In the genomic region with DNA sequence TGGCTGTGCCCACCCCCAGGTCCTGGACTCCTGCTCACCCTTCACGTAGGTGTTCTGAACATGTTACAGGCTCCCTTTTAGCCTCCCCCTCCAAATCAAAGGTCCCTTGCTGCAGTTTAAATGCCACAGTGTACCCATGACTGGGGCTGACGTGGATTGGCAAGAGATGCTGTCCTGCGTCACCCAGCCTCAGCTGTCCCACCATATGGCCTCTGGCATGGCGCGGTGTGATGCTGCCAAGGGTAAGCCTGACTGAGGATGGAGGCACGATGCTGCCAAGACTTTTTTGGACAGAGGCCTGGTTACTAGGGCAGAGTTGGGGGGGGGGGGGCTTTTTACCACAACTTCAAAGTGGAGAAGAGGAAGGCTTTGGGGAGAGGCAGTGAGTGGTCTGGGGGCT, we compare ENCODE assay signal across 11 mouse cellular contexts.
A peak's percentile ranks its signal among the peaks of the same experiment; 100 is the strongest.
DNase-seq lines count a peak whose midpoint lies in the region; ATAC-seq and TF ChIP-seq lines count a peak whose summit lies in the region.
"Had no signal": no experiment of that assay in that cellular context is flagged by ENCODE, and none has a peak within 500 bp of the region (broad histone marks: within the 10 kb centered on the region; RNA-seq: fewer than 3 reads in every experiment).

No protein-coding gene starts in this region.

- peak; percentile 45 for DNase-seq in gastrocnemius, postnatal 10 days
- no peak for DNase-seq in gastrocnemius, postnatal 14 days
- DNase-seq in cerebellum, adult 11-12 months: peak; percentile 99
- DNase-seq in layer of hippocampus, adult 18-20 months (ENCODE audit: low spot score in 2 of 2): peak; percentile 89 to 95
- DNase-seq in midbrain, postnatal 0 days (ENCODE audit: low spot score): peak; percentile 90
- DNase-seq in retina, embryonic 14.5 days (ENCODE audit: low spot score): no peak
- DNase-seq in heart, embryonic 10.5 days (ENCODE audit: low spot score): no peak
- no peak for DNase-seq in heart, adult 9 months (ENCODE audit: low spot score in 2 of 2)
- DNase-seq: B cell, adult 2 months; kidney, adult 9 months; liver, embryonic 13.5 days had no signal

- H3K9me3 ChIP-seq in midbrain, postnatal 0 days (ENCODE audit: low read length): no peaks in the 10 kb centered on the region
- H3K9me3 ChIP-seq in heart, embryonic 10.5 days: no peaks in the 10 kb centered on the region
- H3K9me3 ChIP-seq: liver, embryonic 13.5 days had no signal

- WGBS in midbrain, postnatal 0 days: 80% methylated on average over 6 of the region's 6 CpGs
- WGBS in heart, embryonic 10.5 days: 70% methylated on average over 6 of the region's 6 CpGs

- ATAC-seq in midbrain, postnatal 0 days (ENCODE audit: low FRiP score): peak; percentile 56; the same call in 1 of the 2 replicates

- intact Hi-C loops in gastrocnemius, postnatal 14 days (cut with DNase I; ENCODE audit: low total_unique reads): no loop called here

- H3K36me3 ChIP-seq in midbrain, postnatal 0 days (ENCODE audit: insufficient read depth, low read length): no peaks in the 10 kb centered on the region
- no peaks in the 10 kb centered on the region for H3K36me3 ChIP-seq in heart, embryonic 10.5 days
- H3K36me3 ChIP-seq: liver, embryonic 13.5 days had no signal

- H3K4me3 ChIP-seq in midbrain, postnatal 0 days (ENCODE audit: low read depth, low read length): no peak overlapping the region
- no peak overlapping the region for H3K4me3 ChIP-seq in heart, embryonic 10.5 days
- H3K4me3 ChIP-seq: liver, embryonic 13.5 days had no signal

- H3K4me2 ChIP-seq in midbrain, postnatal 0 days (ENCODE audit: low read depth, low read length, poor library complexity, severe bottlenecking): no peak overlapping the region
- H3K4me2 ChIP-seq: liver, embryonic 13.5 days had no signal

- no peak overlapping the region for H3K27ac ChIP-seq in midbrain, postnatal 0 days (ENCODE audit: low read depth, low read length)
- H3K27ac ChIP-seq in heart, embryonic 10.5 days: no peak overlapping the region
- H3K27ac ChIP-seq: liver, embryonic 13.5 days had no signal

- no peak overlapping the region for H3K9ac ChIP-seq in midbrain, postnatal 0 days (replicated peaks; ENCODE audit: low read length, poor library complexity, severe bottlenecking)
- H3K9ac ChIP-seq: liver, embryonic 13.5 days had no signal

- no peak for TF ChIP-seq CTCF in midbrain, postnatal 0 days (IDR thresholded peaks at IDR 0.05)

- H3K4me1 ChIP-seq in midbrain, postnatal 0 days (ENCODE audit: insufficient read depth, low read length): no peaks in the 10 kb centered on the region
- H3K4me1 ChIP-seq in heart, embryonic 10.5 days: peaks cover 59% of the 10 kb centered on the region
- H3K4me1 ChIP-seq: liver, embryonic 13.5 days had no signal

- no peaks in the 10 kb centered on the region for H3K27me3 ChIP-seq in midbrain, postnatal 0 days (ENCODE audit: insufficient read depth, low read length)
- H3K27me3 ChIP-seq in heart, embryonic 10.5 days (ENCODE audit: insufficient read depth, poor library complexity, severe bottlenecking): no peaks in the 10 kb centered on the region
- H3K27me3 ChIP-seq: liver, embryonic 13.5 days had no signal

Comparison
In these comparisons a context has a peak if more than half of its experiments do, and no peak if none do; other contexts are left out.
1. DNase-seq: peak in gastrocnemius, postnatal 10 days (single experiment), cerebellum, adult 11-12 months (single experiment), layer of hippocampus, adult 18-20 months (2 of 2) and midbrain, postnatal 0 days (single experiment); none in gastrocnemius, postnatal 14 days (single experiment), retina, embryonic 14.5 days (single experiment), heart, embryonic 10.5 days (single experiment) and heart, adult 9 months (0 of 2).